Mouse (Mus musculus): ENCODE measurements around the gene Tle3.

Tle3 gene

GRCm38 (mm10) chr9:61439092-61439491, 66.9 kb downstream of the Tle3 start:
- DNase-seq = peak; percentile 30 to 38

DNA sequence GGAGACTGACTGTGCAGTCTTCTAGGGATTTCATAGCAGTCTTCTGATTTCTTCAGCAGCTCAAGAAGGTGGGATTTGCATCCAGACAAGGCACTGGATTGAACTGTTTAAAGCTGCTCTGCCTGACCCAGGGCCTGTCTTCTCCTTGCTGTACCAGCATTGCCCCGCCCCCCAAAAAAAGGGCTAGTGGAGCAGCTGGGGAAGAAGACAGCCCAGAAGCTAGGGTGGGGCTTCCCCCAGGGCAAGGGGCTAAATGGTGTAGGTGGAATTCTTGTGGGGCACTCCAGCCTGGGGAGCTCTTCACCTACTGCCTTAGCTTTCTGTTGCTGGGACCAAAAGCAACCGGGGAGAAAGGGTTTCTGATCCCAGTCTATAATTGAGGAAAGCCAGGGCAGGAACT, 67.8 kb downstream of the Tle3 start:
- no peak for DNase-seq

GRCm38 (mm10) chr9:61441206-61441913, 69.2 kb downstream of the Tle3 start:
- peak in 1 of 2 experiments; percentile 43 for DNase-seq

GRCm38 (mm10) chr9:61442951-61443630, 70.9 kb downstream of the Tle3 start:
- no peak for DNase-seq

DNA sequence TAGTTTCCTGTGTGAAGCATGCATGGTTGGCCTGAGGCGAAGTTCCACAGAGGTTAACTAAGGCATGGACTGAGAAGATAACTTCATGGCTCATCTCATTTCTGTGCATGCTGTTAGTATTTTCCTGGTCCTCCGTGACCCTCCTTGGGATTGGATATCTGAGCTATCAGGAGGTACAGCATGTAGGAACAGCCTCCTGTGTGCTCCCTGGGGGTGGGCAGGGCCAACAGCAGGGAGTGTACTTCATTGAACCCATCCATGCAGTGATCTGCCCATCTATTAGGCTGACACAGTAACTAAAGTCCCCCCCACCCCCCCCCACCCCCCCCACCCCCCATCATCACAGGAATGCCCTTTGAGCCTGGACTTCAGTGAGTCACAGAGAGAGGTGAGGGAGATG, 73.0 kb downstream of the Tle3 start:
- DNase-seq = no peak

- no peak for DNase-seq
These were observed 73.6 kb downstream of the Tle3 start for GRCm38 (mm10) chr9:61445711-61446222.

- no peak for DNase-seq
These were observed 74.8 kb downstream of the Tle3 start for GRCm38 (mm10) chr9:61446965-61447364.

GRCm38 (mm10) chr9:61449363-61449904, 77.3 kb downstream of the Tle3 start:
- no peak for DNase-seq

DNA sequence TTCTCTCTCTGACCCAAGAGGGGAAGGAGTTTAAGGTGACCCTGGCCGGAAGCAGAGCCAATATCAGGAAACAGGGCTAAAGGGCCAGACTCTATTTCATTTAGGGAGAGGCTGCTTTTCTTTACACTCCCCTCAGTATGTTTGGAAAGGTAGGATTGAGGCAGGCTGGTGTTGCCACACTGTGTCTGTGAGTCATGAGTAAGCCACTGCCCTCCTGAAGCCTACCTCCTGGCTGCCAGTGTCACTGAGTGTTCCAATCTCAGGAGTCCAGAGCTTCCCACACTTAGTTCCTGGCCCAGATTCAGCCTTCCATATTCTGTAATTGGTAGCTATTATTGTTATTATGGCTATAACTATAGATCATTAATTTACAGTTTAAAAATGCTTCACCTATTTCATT, 79.9 kb downstream of the Tle3 start:
- DNase-seq = no peak

- DNase-seq = no peak
These were observed 83.7 kb downstream of the Tle3 start for GRCm38 (mm10) chr9:61455861-61456261.

- DNase-seq = no peak
These were observed 84.4 kb downstream of the Tle3 start for GRCm38 (mm10) chr9:61456441-61457161.

DNA sequence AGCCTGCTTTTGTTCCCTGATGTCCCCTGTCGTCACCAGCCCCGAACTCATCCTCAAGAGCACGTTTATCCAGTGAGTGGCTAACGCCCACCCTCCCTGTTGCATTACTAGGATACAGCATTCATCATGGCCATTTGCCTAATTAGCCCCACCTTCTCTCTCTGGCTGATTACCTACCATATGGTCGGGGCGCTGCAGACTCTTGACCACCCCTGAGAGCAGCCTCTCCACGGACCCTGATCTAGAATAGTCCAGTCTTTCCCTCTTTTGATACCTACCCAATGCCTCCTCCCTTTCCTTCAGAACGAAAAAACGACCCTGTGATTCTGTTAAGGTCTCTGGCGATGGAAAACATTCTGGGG, 85.0 kb downstream of the Tle3 start:
- peak in 1 of 2 experiments; percentile 28 for DNase-seq

- no peak for DNase-seq
These were observed 89.7 kb downstream of the Tle3 start for GRCm38 (mm10) chr9:61461859-61462258.

- DNase-seq = no peak
These were observed 95.3 kb downstream of the Tle3 start for GRCm38 (mm10) chr9:61467436-61467835.
